In genomic region chr2:144768375-144769117, GRCm38 (mm10) we compare ENCODE assay signal across 25 mouse cellular contexts. TPM values are rescaled to one million over a fixed set of nuclear protein-coding genes. Genes with fewer than 3 reads are reported as not detected.
DNase-seq lines count a peak whose midpoint lies in the region; ATAC-seq and TF ChIP-seq lines count a peak whose summit lies in the region.
"Had no signal": no experiment of that assay in that cellular context is flagged by ENCODE, and none has a peak within 500 bp of the region (broad histone marks: within the 10 kb centered on the region; RNA-seq: fewer than 3 reads in every experiment).

No protein-coding gene starts in this region.

- no peak for DNase-seq in heart, adult 8-10 months (ENCODE audit: low spot score)
- DNase-seq in brain, embryonic 14.5 days (ENCODE audit: low read depth) = peak; percentile 19
- no peak for DNase-seq in spleen, postnatal 4 days (ENCODE audit: low spot score in 2 of 2)
- DNase-seq: adrenal gland, postnatal 36 days; cerebellum, adult 2 months; gastrocnemius, adult 2 months; heart, adult 18-20 months; kidney, adult 8-10 months; left cerebral cortex, postnatal 4 days; liver; right cerebral cortex, adult 18-20 months; thymus, adult 18-20 months; thymus, postnatal 4 days had no signal

- H3K4me2 ChIP-seq in heart, embryonic 16.5 days (ENCODE audit: low read depth, low read length) = no peak overlapping the region
- no peak overlapping the region for H3K4me2 ChIP-seq in lung, embryonic 16.5 days (ENCODE audit: low read depth, low read length)
- H3K4me2 ChIP-seq in stomach, embryonic 14.5 days (replicated peaks; ENCODE audit: low read depth, low read length) = no peak overlapping the region
- H3K4me2 ChIP-seq: neural tube, embryonic 12.5 days had no signal

- no peaks in the 10 kb centered on the region for H3K27me3 ChIP-seq in heart, embryonic 16.5 days (ENCODE audit: control insufficient read depth, insufficient read depth, low read length)
- no peaks in the 10 kb centered on the region for H3K27me3 ChIP-seq in lung, embryonic 16.5 days (ENCODE audit: control insufficient read depth, insufficient read depth, low read depth, low read length)
- H3K27me3 ChIP-seq in stomach, embryonic 14.5 days (ENCODE audit: control insufficient read depth, insufficient read depth, low read length) = no peaks in the 10 kb centered on the region
- H3K27me3 ChIP-seq: neural tube, embryonic 12.5 days had no signal

- H3K36me3 ChIP-seq in heart, embryonic 16.5 days (ENCODE audit: control insufficient read depth, insufficient read depth) = no peaks in the 10 kb centered on the region
- H3K36me3 ChIP-seq in lung, embryonic 16.5 days (ENCODE audit: control insufficient read depth, insufficient read depth, low read length) = no peaks in the 10 kb centered on the region
- H3K36me3 ChIP-seq in stomach, embryonic 14.5 days (ENCODE audit: control insufficient read depth, insufficient read depth, low read length) = no peaks in the 10 kb centered on the region
- H3K36me3 ChIP-seq: embryonic facial prominence, embryonic 10.5 days; hindbrain, embryonic 10.5 days; neural tube, embryonic 12.5 days had no signal

- no peak for TF ChIP-seq CTCF in brain, embryonic 14.5 days (IDR thresholded peaks at IDR 0.05; ENCODE audit: borderline replicate concordance, extremely low read depth, insufficient read depth, insufficient read length)

- H3K27ac ChIP-seq in heart, embryonic 16.5 days (ENCODE audit: low read length) = no peak overlapping the region
- H3K27ac ChIP-seq in lung, embryonic 16.5 days (ENCODE audit: low read length) = peak overlapping the region; percentile 57; the same call in 1 of the 2 replicates
- peak overlapping the region; percentile 44; the same call in 1 of the 2 replicates for H3K27ac ChIP-seq in stomach, embryonic 14.5 days (ENCODE audit: low read length)
- H3K27ac ChIP-seq: embryonic facial prominence, embryonic 10.5 days; gastrocnemius, adult 2 months; hindbrain, embryonic 10.5 days; hindbrain, postnatal 0 days; left cerebral cortex, adult 2 months; neural tube, embryonic 12.5 days had no signal

- 71% methylated on average over 3 of the region's 3 CpGs for WGBS in heart, embryonic 16.5 days
- WGBS in lung, embryonic 16.5 days = 61% methylated on average over 3 of the region's 3 CpGs
- 59% methylated on average over 3 of the region's 3 CpGs for WGBS in stomach, embryonic 14.5 days

- no peak for TF ChIP-seq POLR2A in brain, embryonic 14.5 days (IDR thresholded peaks at IDR 0.05; ENCODE audit: borderline replicate concordance, extremely low read depth, insufficient read depth, insufficient read length, poor library complexity, severe bottlenecking)

- H3K4me1 ChIP-seq in heart, embryonic 16.5 days (ENCODE audit: control insufficient read depth, insufficient read depth, low read length) = peaks cover 8% of the 10 kb centered on the region; the same call in 1 of the 2 replicates
- peaks cover 13% of the 10 kb centered on the region; the same call in 1 of the 2 replicates for H3K4me1 ChIP-seq in lung, embryonic 16.5 days (replicated peaks; ENCODE audit: control insufficient read depth, insufficient read depth, low read length)
- peaks cover 12% of the 10 kb centered on the region for H3K4me1 ChIP-seq in stomach, embryonic 14.5 days (ENCODE audit: control insufficient read depth, insufficient read depth, low read length)
- H3K4me1 ChIP-seq: hindbrain, embryonic 10.5 days; neural tube, embryonic 12.5 days had no signal

- no peak overlapping the region for H3K4me3 ChIP-seq in heart, embryonic 16.5 days (ENCODE audit: low read length)
- no peak overlapping the region for H3K4me3 ChIP-seq in lung, embryonic 16.5 days (ENCODE audit: low read length)
- no peak overlapping the region for H3K4me3 ChIP-seq in stomach, embryonic 14.5 days (ENCODE audit: low read depth, low read length)
- H3K4me3 ChIP-seq: embryonic facial prominence, embryonic 10.5 days; gastrocnemius, adult 2 months; hindbrain, embryonic 10.5 days; left cerebral cortex, adult 2 months; neural tube, embryonic 12.5 days had no signal

- H3K9me3 ChIP-seq in heart, embryonic 16.5 days (replicated peaks; ENCODE audit: control insufficient read depth, low read length) = no peaks in the 10 kb centered on the region; the same call in 1 of the 2 replicates
- no peaks in the 10 kb centered on the region for H3K9me3 ChIP-seq in lung, embryonic 16.5 days (ENCODE audit: control insufficient read depth, low read length)
- no peaks in the 10 kb centered on the region for H3K9me3 ChIP-seq in stomach, embryonic 14.5 days (ENCODE audit: control insufficient read depth, low read depth, low read length)
- H3K9me3 ChIP-seq: embryonic facial prominence, embryonic 10.5 days had no signal

- ATAC-seq in heart, embryonic 16.5 days (replicated peaks; ENCODE audit: extremely low read depth, insufficient read depth, low FRiP score) = peak; percentile 52; the same call in 1 of the 2 replicates
- ATAC-seq in lung, embryonic 16.5 days (ENCODE audit: low read depth) = peak; percentile 81
- no peak for ATAC-seq in stomach, embryonic 14.5 days (ENCODE audit: insufficient number of reproducible peaks, insufficient read depth, low FRiP score, low read depth)
- no peak for ATAC-seq in granulocyte monocyte progenitor cell, adult 5-6 weeks (replicated peaks; ENCODE audit: poor library complexity, severe bottlenecking)
- ATAC-seq: hindbrain, postnatal 0 days had no signal

- no peak overlapping the region for H3K9ac ChIP-seq in heart, embryonic 16.5 days (ENCODE audit: low read length)
- H3K9ac ChIP-seq in lung, embryonic 16.5 days (ENCODE audit: low read length) = no peak overlapping the region
- no peak overlapping the region for H3K9ac ChIP-seq in stomach, embryonic 14.5 days (replicated peaks; ENCODE audit: low read depth, low read length)
- H3K9ac ChIP-seq: neural tube, embryonic 12.5 days had no signal

RNA-seq across cellular contexts. Expression of gene Scp2d1, which starts 54.9 kb away (rescaled TPM):
- polyA plus RNA-seq in heart, embryonic 16.5 days (2015; fragmentation: Nextera tagmentation; extraction: Ambion mirVana) = not detected in 2 replicates
- not detected for total RNA-seq in heart, adult 8-10 months (2022)
- polyA plus RNA-seq in brain, embryonic 14.5 days (2012; rRNA removed) = not detected in 2 replicates
- polyA plus RNA-seq in lung, embryonic 16.5 days (2015; fragmentation: Nextera tagmentation; extraction: Ambion mirVana) = not detected in 2 replicates
- polyA plus RNA-seq in stomach, embryonic 14.5 days (2014; fragmentation: Nextera tagmentation; extraction: Ambion mirVana) = not detected in 2 replicates
- total RNA-seq in granulocyte monocyte progenitor cell, adult 5-6 weeks (2014; fragmentation: Nextera tagmentation) = not detected in 2 replicates
- not detected in 2 replicates for total RNA-seq in granulocyte monocyte progenitor cell, adult 5-6 weeks (2017)
- total RNA-seq: adrenal gland, postnatal 36 days; common myeloid progenitor, adult 5-6 weeks; gastrocnemius, adult 2 months; heart, adult 18-20 months; hindbrain, postnatal 0 days; left cerebral cortex, adult 2 months; left cerebral cortex, postnatal 4 days had no signal
- polyA plus RNA-seq: cerebellum, adult 2 months; embryonic facial prominence, embryonic 10.5 days; forebrain, embryonic 11.5 days; hindbrain, embryonic 10.5 days; hindbrain, postnatal 0 days; liver, embryonic 16.5 days; neural tube, embryonic 12.5 days had no signal

Comparison
In these comparisons a context has a peak if more than half of its experiments do, and no peak if none do; other contexts are left out.
1. ATAC-seq: peak in heart, embryonic 16.5 days (single experiment) and lung, embryonic 16.5 days (single experiment); none in stomach, embryonic 14.5 days (single experiment) and granulocyte monocyte progenitor cell, adult 5-6 weeks (single experiment).